Comparison of ENCODE assay signal across 13 mouse cellular contexts in the genomic region with DNA sequence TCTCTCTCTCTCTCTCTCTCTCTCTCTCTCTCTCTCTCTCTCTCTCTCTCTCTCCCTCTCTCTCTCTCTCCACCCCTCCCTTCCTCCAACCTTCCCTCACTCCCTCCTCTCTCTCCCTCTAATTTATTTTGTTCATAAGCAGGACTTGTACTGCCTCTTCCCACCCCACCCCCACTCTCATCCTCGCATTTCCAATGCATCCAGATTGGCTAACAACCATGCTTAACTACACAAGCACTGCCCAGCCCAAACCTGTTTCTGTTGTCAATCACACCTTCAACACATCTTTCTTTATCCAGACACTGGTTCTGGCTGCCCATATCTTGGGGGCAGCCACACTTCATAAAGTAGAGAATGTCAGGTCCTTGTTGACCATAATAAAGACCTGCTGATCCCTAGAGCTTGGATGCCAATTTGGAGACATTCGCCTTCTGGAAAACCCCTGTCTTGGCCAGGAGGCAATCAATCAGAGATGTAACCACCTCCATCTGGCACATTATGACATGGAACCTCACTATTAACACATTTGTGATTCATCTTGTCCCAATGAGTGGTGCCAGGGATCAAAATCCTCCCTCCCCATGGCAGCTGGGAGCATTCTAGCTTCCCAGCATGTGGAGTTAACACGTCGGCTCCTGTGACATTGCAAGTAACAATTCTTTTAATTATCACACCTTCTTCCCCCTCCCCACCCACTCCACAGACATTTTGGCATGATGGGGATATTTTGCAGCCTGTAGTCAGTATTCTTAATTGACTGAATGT.
DNase-seq lines count a peak whose midpoint lies in the region; ATAC-seq and TF ChIP-seq lines count a peak whose summit lies in the region.
"Had no signal": no experiment of that assay in that cellular context is flagged by ENCODE, and none has a peak within 500 bp of the region (broad histone marks: within the 10 kb centered on the region; RNA-seq: fewer than 3 reads in every experiment).

No protein-coding gene starts in this region.

- intact Hi-C loops in gastrocnemius, adult 2 months (cut with DNase I), result no loop called here

- DNase-seq in retina, postnatal 1 day, result peak; percentile 17
- no peak for DNase-seq in retina, embryonic 14.5 days (ENCODE audit: low spot score)
- peak; percentile 52 for DNase-seq in layer of hippocampus, adult 9-11 months
- DNase-seq in adrenal gland, postnatal 14 days, result no peak
- DNase-seq in gastrocnemius, adult 2 months, result no peak
- DNase-seq in thymus, postnatal 0 days (ENCODE audit: low spot score), result no peak
- DNase-seq: kidney, adult 2 months; lung, adult 2 months had no signal

- no peak for TF ChIP-seq CTCF in gastrocnemius, adult 2 months (IDR thresholded peaks at IDR 0.05)

- ATAC-seq in forebrain, embryonic 16.5 days, result peak; percentile 88
- ATAC-seq in intestine, embryonic 15.5 days, result no peak
- ATAC-seq: CD4-positive, CD25-positive, alpha-beta regulatory T cell, adult 4 months had no signal

- H3K9ac ChIP-seq in forebrain, embryonic 16.5 days (replicated peaks; ENCODE audit: low read depth, low read length), result peak overlapping the region; percentile 48; the same call in 1 of the 2 replicates
- H3K9ac ChIP-seq in intestine, embryonic 15.5 days, result no peak overlapping the region
- H3K9ac ChIP-seq: stomach, embryonic 15.5 days had no signal

- H3K27ac ChIP-seq in forebrain, embryonic 16.5 days (ENCODE audit: low read length), result peak overlapping the region; percentile 95
- H3K27ac ChIP-seq in intestine, embryonic 15.5 days, result no peak overlapping the region
- H3K27ac ChIP-seq in gastrocnemius, adult 2 months, result no peak overlapping the region
- H3K27ac ChIP-seq: stomach, embryonic 15.5 days had no signal

- H3K4me2 ChIP-seq in forebrain, embryonic 16.5 days (ENCODE audit: low read length), result peak overlapping the region; percentile 27
- no peak overlapping the region for H3K4me2 ChIP-seq in intestine, embryonic 15.5 days (replicated peaks)
- H3K4me2 ChIP-seq: heart, embryonic 11.5 days; stomach, embryonic 15.5 days had no signal

- no peaks in the 10 kb centered on the region for H3K27me3 ChIP-seq in forebrain, embryonic 16.5 days (replicated peaks; ENCODE audit: control insufficient read depth, insufficient read depth, low read length)
- H3K27me3 ChIP-seq in intestine, embryonic 15.5 days (replicated peaks), result no peaks in the 10 kb centered on the region
- H3K27me3 ChIP-seq: stomach, embryonic 15.5 days had no signal

- H3K4me3 ChIP-seq in forebrain, embryonic 16.5 days (replicated peaks; ENCODE audit: low read length), result no peak overlapping the region
- H3K4me3 ChIP-seq in intestine, embryonic 15.5 days (replicated peaks), result no peak overlapping the region
- no peak overlapping the region for H3K4me3 ChIP-seq in gastrocnemius, adult 2 months
- H3K4me3 ChIP-seq: stomach, embryonic 15.5 days had no signal

- WGBS in forebrain, embryonic 16.5 days, result 39% methylated on average over 4 of the region's 4 CpGs
- WGBS in intestine, embryonic 15.5 days, result 80% methylated on average over 4 of the region's 4 CpGs

- H3K9me3 ChIP-seq in forebrain, embryonic 16.5 days (ENCODE audit: control insufficient read depth, low read length), result no peaks in the 10 kb centered on the region
- H3K9me3 ChIP-seq in intestine, embryonic 15.5 days, result no peaks in the 10 kb centered on the region
- H3K9me3 ChIP-seq: stomach, embryonic 15.5 days had no signal

- H3K4me1 ChIP-seq in forebrain, embryonic 16.5 days (replicated peaks; ENCODE audit: control insufficient read depth, insufficient read depth, low read length), result peaks cover 13% of the 10 kb centered on the region
- H3K4me1 ChIP-seq in intestine, embryonic 15.5 days (replicated peaks), result no peaks in the 10 kb centered on the region
- H3K4me1 ChIP-seq: stomach, embryonic 15.5 days had no signal

- no peaks in the 10 kb centered on the region for H3K36me3 ChIP-seq in forebrain, embryonic 16.5 days (ENCODE audit: control insufficient read depth, insufficient read depth)
- H3K36me3 ChIP-seq in intestine, embryonic 15.5 days, result no peaks in the 10 kb centered on the region
- H3K36me3 ChIP-seq: stomach, embryonic 15.5 days had no signal

Comparison
In these comparisons a context has a peak if more than half of its experiments do, and no peak if none do; other contexts are left out.
1. DNase-seq: peak in retina, postnatal 1 day (single experiment) and layer of hippocampus, adult 9-11 months (single experiment); none in retina, embryonic 14.5 days (single experiment), adrenal gland, postnatal 14 days (single experiment), gastrocnemius, adult 2 months (single experiment) and thymus, postnatal 0 days (single experiment).